Mouse (Mus musculus): ENCODE measurements around the gene Prss12.

- TF ChIP-seq CHD2 (IDR thresholded peaks at IDR 0.05; ENCODE audit: low read depth, low read length) (no peak), HCFC1 (IDR thresholded peaks at IDR 0.05; ENCODE audit: borderline replicate concordance, insufficient read depth, low read length) (no peak), ZC3H11A (IDR thresholded peaks at IDR 0.05; ENCODE audit: borderline replicate concordance, low read depth, low read length) (no peak), ZNF384 (IDR thresholded peaks at IDR 0.05; ENCODE audit: low read depth, low read length) (no peak), MAFK (IDR thresholded peaks at IDR 0.05; ENCODE audit: insufficient read depth, low read depth, low read length) (no peak)
Measured at GRCm38 (mm10) chr3:123508675-123509376, 62.1 kb downstream of the Prss12 start.

Measured in ES-E14 (cell line).